Mouse (Mus musculus) heart, postnatal 0 days (tissue): ENCODE measurements at regions not wholly inside any gene's neighbourhood (a gene's known extent, or its start where the extent isn't known, plus 50 kb on each side); places are given as distances from the start of the nearest gene placed in this dataset.

Experiments used
- CTCF ChIP-seq: IDR thresholded peaks from 2 replicates; pipeline ENCODE4 v1.5.1; 2016; ENCODE audit warnings: antibody characterized with exemption, control low read depth, low read depth
- EP300 ChIP-seq: IDR thresholded peaks from 2 replicates; pipeline ENCODE4 v1.6.1; 2016; ENCODE audit warnings: antibody characterized with exemption, low read depth

DNA sequence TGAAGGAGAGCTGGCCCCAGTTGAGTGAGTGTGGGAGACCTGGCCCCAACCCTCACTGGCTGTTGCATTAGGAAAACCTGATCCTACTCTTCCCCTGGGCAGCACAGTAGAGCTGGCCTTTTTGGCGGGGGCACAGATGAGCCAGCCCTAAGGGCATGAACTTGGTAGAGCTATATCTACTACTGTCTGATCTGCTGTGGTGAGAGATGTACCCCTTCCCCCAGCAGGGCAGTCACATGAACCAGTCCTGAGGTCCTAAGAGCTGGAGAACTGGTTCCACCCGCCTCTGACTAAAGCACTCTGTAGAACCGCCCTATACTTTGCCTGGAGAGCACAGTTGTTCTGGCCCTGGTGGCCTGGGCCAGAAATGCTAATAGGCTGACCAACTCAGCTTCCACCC, 622.5 kb upstream of the Adamts5 start:
- TF ChIP-seq EP300: no peak
- TF ChIP-seq CTCF: no peak
